Mouse (Mus musculus): Measurements from ENCODE around the gene Panx1. TPM values are rescaled to one million over a fixed set of nuclear protein-coding genes. Genes with fewer than 3 reads are reported as not detected.
A peak's percentile ranks its signal among the peaks of the same experiment; 100 is the strongest.

Gene Panx1
- total and polyA plus RNA-seq, 2 experiments from 2014 or later: 125 to 168 TPM

DNA sequence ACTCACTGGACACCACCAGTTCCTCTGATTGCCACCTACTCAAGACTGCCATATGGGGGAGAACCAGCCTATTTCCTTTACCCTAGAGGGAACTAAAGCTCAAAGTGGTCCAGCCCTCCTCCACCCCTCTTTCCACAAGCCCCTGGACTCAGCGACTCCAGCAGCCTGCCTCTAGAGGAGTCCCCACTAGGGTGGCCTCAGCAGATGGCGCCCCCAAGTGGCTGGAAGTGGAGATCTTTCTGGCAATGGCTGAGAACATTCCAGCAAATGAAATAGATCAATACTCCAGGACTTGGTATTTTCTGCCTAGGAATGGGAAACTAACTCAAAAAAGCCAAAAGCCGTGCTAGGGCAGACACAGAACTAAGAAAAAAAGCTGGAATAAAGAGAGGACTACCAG lies 17.6 kb downstream of the Panx1 start:
- no peaks in the 10 kb centered on the region for H3K9me3 ChIP-seq (ENCODE audit: low read length)
- ATAC-seq (no peak), DNase-seq (no peak)
- H3K4me3 ChIP-seq (ENCODE audit: low read depth, low read length): no peak overlapping the region
- H3K27ac ChIP-seq (ENCODE audit: low read depth, low read length): no peak overlapping the region
- WGBS: 72% methylated on average over 3 of the region's 3 CpGs
- H3K4me2 ChIP-seq (ENCODE audit: low read depth): no peak overlapping the region
- peak; percentile 38 for TF ChIP-seq CTCF (IDR thresholded peaks at IDR 0.05; ENCODE audit: low read depth)
- peaks cover 6% of the 10 kb centered on the region; the same call in 1 of the 2 replicates for H3K36me3 ChIP-seq (ENCODE audit: insufficient read depth)
- no peak overlapping the region for H3K9ac ChIP-seq
- 0 out of 2 replicates have a peak, but pooled peaks cover 3% of the 10 kb centered on the region for H3K4me1 ChIP-seq (ENCODE audit: insufficient read depth)
- no peaks in the 10 kb centered on the region for H3K27me3 ChIP-seq (ENCODE audit: insufficient read depth, low read length)

DNA sequence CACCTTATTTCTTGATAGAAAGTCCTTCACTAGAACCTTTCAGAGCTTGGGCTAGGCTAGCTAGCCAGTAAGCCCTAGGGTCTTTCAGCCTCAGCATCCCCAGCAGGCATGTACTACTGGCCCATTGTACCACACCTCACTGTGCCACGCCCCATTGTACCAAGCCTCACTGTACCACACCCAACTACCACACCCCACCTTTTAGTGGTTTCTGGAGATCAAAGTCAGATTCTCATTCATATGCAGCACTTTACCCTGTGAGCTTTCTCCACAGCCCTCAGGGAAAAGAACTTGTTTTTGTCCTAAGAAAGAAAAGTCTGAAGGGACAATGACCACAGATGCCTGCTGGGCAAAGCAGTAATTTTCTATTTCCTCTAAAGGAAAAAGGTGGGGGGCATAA lies 22.2 kb downstream of the Panx1 start:
- no peak overlapping the region for H3K4me3 ChIP-seq (ENCODE audit: low read depth, low read length)
- 100% methylated on average over 1 of the region's 1 CpGs for WGBS
- H3K4me2 ChIP-seq (ENCODE audit: low read depth): no peak overlapping the region
- no peak for TF ChIP-seq CTCF (IDR thresholded peaks at IDR 0.05; ENCODE audit: low read depth)
- DNase-seq (no peak), ATAC-seq (no peak)
- no peak overlapping the region for H3K27ac ChIP-seq (ENCODE audit: low read depth, low read length)
- no peaks in the 10 kb centered on the region for H3K9me3 ChIP-seq (ENCODE audit: low read length)
- H3K36me3 ChIP-seq (ENCODE audit: insufficient read depth): peaks cover 25% of the 10 kb centered on the region
- no peaks in the 10 kb centered on the region for H3K27me3 ChIP-seq (ENCODE audit: insufficient read depth, low read length)
- H3K4me1 ChIP-seq (ENCODE audit: insufficient read depth): no peaks in the 10 kb centered on the region
- no peak overlapping the region for H3K9ac ChIP-seq

DNA sequence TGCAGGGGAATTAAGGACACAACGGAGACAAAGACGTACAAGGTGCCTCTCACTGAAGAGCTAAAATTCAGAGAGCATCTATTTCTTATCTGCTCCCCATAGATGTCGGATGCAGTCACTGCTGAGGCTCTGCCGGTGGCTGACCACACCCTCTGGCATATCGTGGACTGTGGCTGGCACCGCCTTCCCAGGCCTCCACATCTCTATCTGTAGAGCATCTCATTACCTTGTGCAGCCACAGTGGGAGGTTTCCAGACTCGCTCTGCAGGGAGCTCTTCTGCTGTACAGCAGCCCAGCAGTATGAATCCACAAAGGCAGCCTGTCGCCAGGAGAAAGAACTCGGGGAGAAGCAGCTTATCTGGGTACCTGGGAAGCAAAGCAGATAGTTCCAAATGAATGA lies 24.1 kb downstream of the Panx1 start:
- no peak for TF ChIP-seq CTCF (IDR thresholded peaks at IDR 0.05; ENCODE audit: low read depth)
- 75% methylated on average over 9 of the region's 9 CpGs for WGBS
- Histone ChIP-seq H3K4me2 (ENCODE audit: low read depth) (no peak overlapping the region), H3K4me1 (ENCODE audit: insufficient read depth) (no peaks in the 10 kb centered on the region), H3K27me3 (ENCODE audit: insufficient read depth, low read length) (no peaks in the 10 kb centered on the region), H3K27ac (ENCODE audit: low read depth, low read length) (no peak overlapping the region), H3K9me3 (ENCODE audit: low read length) (no peaks in the 10 kb centered on the region), H3K9ac (no peak overlapping the region), H3K4me3 (ENCODE audit: low read depth, low read length) (no peak overlapping the region), H3K36me3 (ENCODE audit: insufficient read depth) (peaks cover 25% of the 10 kb centered on the region)
- DNase-seq (no peak), ATAC-seq (no peak)

DNA sequence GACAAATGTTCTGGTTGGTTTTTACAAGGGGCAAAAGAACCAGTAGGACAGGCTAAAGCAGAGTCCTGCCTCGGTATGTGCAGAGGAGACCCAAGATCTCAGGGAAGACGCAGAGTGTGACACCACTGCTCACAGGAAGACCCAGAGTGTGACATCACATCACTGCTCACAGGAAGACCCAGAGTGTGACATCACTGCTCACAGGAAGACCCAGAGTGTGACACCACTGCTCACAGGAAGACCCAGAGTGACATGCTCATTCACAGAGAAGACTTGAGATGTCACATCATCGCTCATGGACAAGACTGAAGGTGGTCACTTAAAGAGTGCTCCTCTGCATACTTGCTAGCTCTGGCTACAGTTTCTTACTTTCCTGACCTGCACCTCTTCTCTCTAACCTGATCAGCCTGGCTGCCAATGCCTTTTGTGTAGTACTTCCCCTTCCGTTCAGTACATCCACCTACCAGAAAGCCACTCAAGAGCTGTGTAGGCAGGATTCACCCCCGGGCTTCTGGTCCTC lies 24.7 kb downstream of the Panx1 start:
- no peak overlapping the region for H3K4me3 ChIP-seq (ENCODE audit: low read depth, low read length)
- H3K27ac ChIP-seq (ENCODE audit: low read depth, low read length): no peak overlapping the region
- no peaks in the 10 kb centered on the region for H3K27me3 ChIP-seq (ENCODE audit: insufficient read depth, low read length)
- H3K4me2 ChIP-seq (ENCODE audit: low read depth): no peak overlapping the region
- H3K9ac ChIP-seq: no peak overlapping the region
- 91% methylated on average over 5 of the region's 5 CpGs for WGBS
- no peaks in the 10 kb centered on the region for H3K4me1 ChIP-seq (ENCODE audit: insufficient read depth)
- no peak for TF ChIP-seq CTCF (IDR thresholded peaks at IDR 0.05; ENCODE audit: low read depth)
- H3K36me3 ChIP-seq (ENCODE audit: insufficient read depth): peaks cover 25% of the 10 kb centered on the region
- H3K9me3 ChIP-seq (ENCODE audit: low read length): no peaks in the 10 kb centered on the region
- DNase-seq (no peak), ATAC-seq (no peak)

DNA sequence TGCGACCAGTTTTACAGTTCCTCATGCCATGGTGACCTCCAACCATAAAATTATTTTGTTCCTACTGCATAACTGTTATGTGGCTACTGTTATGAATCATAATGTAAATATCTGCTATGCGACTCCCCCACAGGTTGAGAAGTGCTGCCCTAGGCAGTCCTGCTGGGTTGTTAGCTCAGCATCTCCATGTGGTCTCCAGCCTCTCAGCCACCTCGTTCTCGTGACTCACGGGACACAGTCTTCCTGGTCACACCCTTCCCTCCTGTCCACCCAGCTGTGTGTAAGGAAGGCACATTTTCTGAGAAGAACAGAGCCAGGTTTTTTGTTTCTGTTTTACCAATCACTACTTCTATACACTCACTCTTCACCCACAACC lies 26.5 kb downstream of the Panx1 start:
- ATAC-seq (no peak), DNase-seq (no peak)
- H3K27ac ChIP-seq (ENCODE audit: low read depth, low read length): no peak overlapping the region
- TF ChIP-seq CTCF (IDR thresholded peaks at IDR 0.05; ENCODE audit: low read depth): no peak
- H3K9ac ChIP-seq: no peak overlapping the region
- H3K4me3 ChIP-seq (ENCODE audit: low read depth, low read length): no peak overlapping the region
- no peaks in the 10 kb centered on the region for H3K9me3 ChIP-seq (ENCODE audit: low read length)
- H3K27me3 ChIP-seq (ENCODE audit: insufficient read depth, low read length): no peaks in the 10 kb centered on the region
- WGBS: 90% methylated on average over 5 of the region's 5 CpGs
- peaks cover 25% of the 10 kb centered on the region for H3K36me3 ChIP-seq (ENCODE audit: insufficient read depth)
- no peaks in the 10 kb centered on the region for H3K4me1 ChIP-seq (ENCODE audit: insufficient read depth)
- H3K4me2 ChIP-seq (ENCODE audit: low read depth): no peak overlapping the region

DNA sequence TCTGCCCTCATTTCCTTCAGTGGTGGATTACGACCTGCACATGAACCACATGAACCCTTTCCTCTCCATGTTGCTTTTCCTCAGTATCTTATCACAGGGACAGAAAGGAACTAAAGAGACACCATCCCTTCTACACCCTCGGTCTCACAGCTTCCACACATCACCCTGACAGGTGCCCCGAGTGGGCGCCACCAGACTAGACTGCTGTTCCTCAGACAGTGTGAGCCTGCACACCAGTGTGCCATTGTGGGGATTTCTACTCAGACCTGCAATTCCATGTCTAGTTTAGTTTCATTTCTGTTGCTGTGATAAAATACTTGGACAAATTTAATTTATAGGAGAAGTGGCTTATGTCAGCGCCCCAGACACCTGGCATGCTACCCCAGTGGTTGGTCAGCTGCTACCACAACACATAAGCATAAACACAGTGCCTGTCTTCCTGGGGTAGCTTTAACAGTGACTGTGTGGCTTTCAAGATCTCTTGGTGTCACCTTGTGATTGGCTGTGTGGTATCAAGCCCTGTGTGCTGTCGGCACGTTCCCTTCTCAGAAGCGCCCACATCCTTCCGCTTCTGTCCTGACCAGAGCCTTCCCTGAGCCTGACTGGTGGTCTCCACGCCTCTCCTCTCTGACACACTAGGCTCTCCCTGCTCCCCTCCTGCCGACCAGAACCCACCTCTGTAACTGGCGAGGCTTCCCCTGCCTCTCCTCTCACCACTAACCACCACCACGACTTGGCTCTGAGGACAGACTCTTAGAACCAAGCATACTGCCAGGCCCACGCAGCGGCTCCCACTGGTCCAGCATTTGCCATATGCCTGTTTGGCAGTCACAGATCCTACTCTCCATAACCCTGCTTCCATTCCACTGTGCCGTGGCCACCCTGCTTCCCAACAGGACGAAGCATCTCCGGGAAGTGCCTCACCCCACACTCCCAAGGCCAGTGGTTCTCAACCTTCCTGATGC lies 27.2 kb downstream of the Panx1 start:
- Histone ChIP-seq H3K9me3 (ENCODE audit: low read length) (no peaks in the 10 kb centered on the region), H3K36me3 (ENCODE audit: insufficient read depth) (peaks cover 25% of the 10 kb centered on the region), H3K4me3 (ENCODE audit: low read depth, low read length) (no peak overlapping the region), H3K9ac (no peak overlapping the region), H3K4me1 (ENCODE audit: insufficient read depth) (no peaks in the 10 kb centered on the region), H3K27me3 (ENCODE audit: insufficient read depth, low read length) (no peaks in the 10 kb centered on the region), H3K4me2 (ENCODE audit: low read depth) (no peak overlapping the region), H3K27ac (ENCODE audit: low read depth, low read length) (no peak overlapping the region)
- DNase-seq: no peak
- no peak for TF ChIP-seq CTCF (IDR thresholded peaks at IDR 0.05; ENCODE audit: low read depth)
- 91% methylated on average over 18 of the region's 18 CpGs for WGBS
- ATAC-seq: no peak

DNA sequence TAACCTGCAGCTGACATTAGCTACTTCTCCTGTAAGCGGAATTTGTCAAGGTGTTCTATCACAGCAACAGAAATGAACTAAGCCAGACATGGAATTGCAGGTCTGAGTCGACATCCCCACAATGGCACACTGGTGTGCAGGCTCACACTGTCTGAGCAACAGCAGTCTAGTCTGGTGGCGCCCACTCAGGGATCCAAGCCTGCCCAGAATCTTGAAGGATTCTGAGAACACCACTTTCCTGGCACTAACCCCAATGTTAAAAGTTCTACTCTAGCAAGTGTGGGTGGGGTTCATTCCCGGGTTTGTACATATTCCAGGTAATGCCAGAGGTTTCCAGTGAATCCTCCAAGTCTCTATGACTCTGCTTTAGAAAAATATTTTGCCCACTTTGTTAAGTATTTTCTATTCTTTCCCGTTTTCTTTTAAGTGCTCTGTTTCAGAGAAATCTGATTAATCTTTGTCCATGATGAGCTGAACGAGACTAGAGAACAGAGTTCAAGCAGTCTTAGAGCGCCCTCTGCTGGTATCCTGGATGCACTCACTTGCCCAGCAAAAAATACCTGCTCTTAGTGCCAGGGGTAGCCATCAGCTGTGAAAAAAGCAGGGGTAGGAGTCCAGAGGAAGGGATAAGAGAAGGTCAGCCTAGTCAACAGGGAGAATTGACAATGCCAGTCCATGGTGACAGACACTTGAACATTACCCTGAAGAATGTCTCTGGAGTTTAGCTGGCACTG lies 29.9 kb downstream of the Panx1 start:
- WGBS: 51% methylated on average over 7 of the region's 7 CpGs
- H3K9me3 ChIP-seq (ENCODE audit: low read length): no peaks in the 10 kb centered on the region
- H3K36me3 ChIP-seq (ENCODE audit: insufficient read depth): peaks cover 17% of the 10 kb centered on the region
- no peak overlapping the region for H3K4me2 ChIP-seq (ENCODE audit: low read depth)
- peak; percentile 86 for ATAC-seq
- H3K4me1 ChIP-seq (ENCODE audit: insufficient read depth): no peaks in the 10 kb centered on the region
- peak; percentile 90 for DNase-seq
- no peak overlapping the region for H3K9ac ChIP-seq
- H3K4me3 ChIP-seq (ENCODE audit: low read depth, low read length): no peak overlapping the region
- no peaks in the 10 kb centered on the region for H3K27me3 ChIP-seq (ENCODE audit: insufficient read depth, low read length)
- TF ChIP-seq CTCF (IDR thresholded peaks at IDR 0.05; ENCODE audit: low read depth): peak; percentile 95
- H3K27ac ChIP-seq (ENCODE audit: low read depth, low read length): no peak overlapping the region
